Mouse (Mus musculus): ENCODE results near the gene Kcnj8. TPM values are rescaled to one million over a fixed set of nuclear protein-coding genes. Genes with fewer than 3 reads are reported as not detected.

The Kcnj8 gene
- total and polyA plus RNA-seq, 3 experiments = 0.16 TPM; not detected in 2

DNA sequence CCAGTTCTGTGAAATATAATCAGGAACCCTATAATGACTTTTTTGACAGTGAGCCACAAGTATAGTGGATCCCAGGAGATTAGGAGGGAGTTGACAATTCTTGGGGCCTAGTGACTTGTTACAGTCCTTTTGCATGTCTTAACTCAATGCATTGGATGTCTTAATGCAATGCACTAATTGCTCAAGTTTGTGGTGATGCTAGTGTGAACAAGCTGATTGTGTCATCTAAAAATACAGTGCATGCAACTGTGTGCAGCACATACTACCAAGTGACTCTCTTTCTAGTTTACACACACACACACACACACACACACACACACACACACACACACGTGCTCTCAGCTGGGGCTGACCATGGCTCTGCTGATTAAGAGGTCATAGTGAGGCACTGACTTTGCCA is 15.4 kb downstream of the Kcnj8 start:
- H3K4me3 ChIP-seq (ENCODE audit: low read depth, low read length) = no peak overlapping the region
- H3K9me3 ChIP-seq (replicated peaks) = no peaks in the 10 kb centered on the region
- H3K36me3 ChIP-seq (replicated peaks) = no peaks in the 10 kb centered on the region
- DNase-seq (ENCODE audit: low spot score) = no peak
- ATAC-seq (ENCODE audit: extremely low read depth, insufficient number of reproducible peaks, low FRiP score, poor library complexity, severe bottlenecking) = no peak
- H3K4me1 ChIP-seq (ENCODE audit: insufficient read depth, low read depth, low read length) = no peaks in the 10 kb centered on the region
- H3K27me3 ChIP-seq (ENCODE audit: insufficient read depth, low read length) = no peaks in the 10 kb centered on the region
- TF ChIP-seq GATA2 (IDR thresholded peaks at IDR 0.05; ENCODE audit: borderline replicate concordance, low read depth, low read length) (no peak), CTCF (IDR thresholded peaks at IDR 0.05; ENCODE audit: low read depth, low read length) (no peak), GATA1 (IDR thresholded peaks at IDR 0.05; ENCODE audit: borderline replicate concordance, low read length) (no peak), TAL1 (conservative IDR thresholded peaks at IDR 0.05; ENCODE audit: low read depth, low read length) (no peak), POLR2AphosphoS5 (IDR thresholded peaks at IDR 0.05; ENCODE audit: insufficient replicate concordance, low read depth, low read length) (no peak)

DNA sequence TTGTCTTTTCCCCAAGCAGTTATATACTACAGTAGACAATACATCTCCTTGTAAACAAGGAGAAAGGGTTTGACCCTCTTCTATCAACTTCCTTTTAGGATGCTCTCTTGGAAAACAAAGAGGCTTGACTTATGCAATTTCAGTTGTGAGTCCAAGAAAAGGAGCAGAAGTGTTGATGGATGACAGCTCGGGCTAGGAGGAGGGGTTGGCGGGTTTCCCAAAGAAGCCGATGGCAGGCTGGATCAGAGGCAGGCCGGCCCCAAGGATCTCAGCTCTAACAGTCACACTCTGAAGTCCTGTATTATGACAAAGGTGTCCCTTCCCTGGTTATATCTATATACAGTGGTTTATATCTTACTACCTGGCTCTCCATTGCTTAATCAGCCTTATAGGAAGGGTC is 19.9 kb downstream of the Kcnj8 start:
- Histone ChIP-seq H3K27me3 (ENCODE audit: insufficient read depth, low read length) (no peaks in the 10 kb centered on the region), H3K36me3 (replicated peaks) (no peaks in the 10 kb centered on the region), H3K4me3 (ENCODE audit: low read depth, low read length) (no peak overlapping the region), H3K4me1 (ENCODE audit: insufficient read depth, low read depth, low read length) (no peaks in the 10 kb centered on the region), H3K9me3 (replicated peaks) (no peaks in the 10 kb centered on the region)
- DNase-seq (ENCODE audit: low spot score) (no peak), ATAC-seq (ENCODE audit: extremely low read depth, insufficient number of reproducible peaks, low FRiP score, poor library complexity, severe bottlenecking) (no peak)
- no peak for TF ChIP-seq GATA1 (IDR thresholded peaks at IDR 0.05; ENCODE audit: borderline replicate concordance, low read length)
- no peak for TF ChIP-seq POLR2AphosphoS5 (IDR thresholded peaks at IDR 0.05; ENCODE audit: insufficient replicate concordance, low read depth, low read length)
- TF ChIP-seq CTCF (IDR thresholded peaks at IDR 0.05; ENCODE audit: low read depth, low read length) = no peak
- no peak for TF ChIP-seq TAL1 (conservative IDR thresholded peaks at IDR 0.05; ENCODE audit: low read depth, low read length)
- TF ChIP-seq GATA2 (IDR thresholded peaks at IDR 0.05; ENCODE audit: borderline replicate concordance, low read depth, low read length) = no peak

DNA sequence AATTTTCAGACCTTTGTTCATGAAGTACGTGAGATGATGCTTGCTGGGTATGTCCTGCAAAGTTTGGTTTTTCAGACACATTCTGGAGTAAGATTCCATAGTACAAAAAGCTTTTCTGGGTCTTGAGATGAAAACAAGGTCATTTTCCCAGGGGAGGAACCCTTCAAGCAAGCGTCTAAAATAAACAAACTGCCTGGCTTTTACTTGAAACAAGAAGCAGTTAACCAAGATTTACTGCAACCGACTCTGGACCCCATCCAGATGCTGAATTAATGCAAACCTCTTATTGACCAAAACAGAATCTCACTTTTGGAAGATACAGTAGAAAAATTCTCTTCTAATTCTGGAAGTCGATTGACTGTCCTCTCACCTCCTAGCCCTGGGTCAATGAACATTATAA is 20.5 kb downstream of the Kcnj8 start:
- TF ChIP-seq CTCF (IDR thresholded peaks at IDR 0.05; ENCODE audit: low read depth, low read length) = no peak
- no peak for TF ChIP-seq TAL1 (conservative IDR thresholded peaks at IDR 0.05; ENCODE audit: low read depth, low read length)
- no peak for TF ChIP-seq POLR2AphosphoS5 (IDR thresholded peaks at IDR 0.05; ENCODE audit: insufficient replicate concordance, low read depth, low read length)
- no peak for TF ChIP-seq GATA1 (IDR thresholded peaks at IDR 0.05; ENCODE audit: borderline replicate concordance, low read length)
- no peak for TF ChIP-seq GATA2 (IDR thresholded peaks at IDR 0.05; ENCODE audit: borderline replicate concordance, low read depth, low read length)
- ATAC-seq (ENCODE audit: extremely low read depth, insufficient number of reproducible peaks, low FRiP score, poor library complexity, severe bottlenecking) (no peak), DNase-seq (ENCODE audit: low spot score) (no peak)
- no peaks in the 10 kb centered on the region for H3K36me3 ChIP-seq (replicated peaks)
- no peaks in the 10 kb centered on the region for H3K9me3 ChIP-seq (replicated peaks)
- H3K4me1 ChIP-seq (ENCODE audit: insufficient read depth, low read depth, low read length) = no peaks in the 10 kb centered on the region
- H3K27me3 ChIP-seq (ENCODE audit: insufficient read depth, low read length) = no peaks in the 10 kb centered on the region
- no peak overlapping the region for H3K4me3 ChIP-seq (ENCODE audit: low read depth, low read length)

DNA sequence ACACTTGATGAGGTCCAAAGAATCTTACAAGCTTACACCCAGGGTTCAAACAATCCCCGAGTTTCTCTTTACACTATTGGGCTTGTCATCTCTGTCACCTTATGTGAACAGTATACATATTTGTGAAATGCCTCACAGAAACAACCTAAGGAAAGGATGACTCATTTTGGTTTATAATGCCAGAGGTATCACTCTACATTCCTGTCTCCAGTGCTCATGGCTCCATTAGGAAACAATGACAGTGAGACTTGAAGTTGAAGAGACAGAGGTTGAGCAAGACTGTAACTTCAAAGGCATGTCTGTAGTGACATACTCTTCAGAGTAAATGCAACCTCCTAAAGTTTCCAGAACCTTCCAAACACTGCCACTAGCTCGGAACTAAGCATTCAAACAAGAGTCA is 23.0 kb downstream of the Kcnj8 start:
- Histone ChIP-seq H3K9me3 (replicated peaks) (no peaks in the 10 kb centered on the region), H3K36me3 (replicated peaks) (no peaks in the 10 kb centered on the region), H3K4me3 (ENCODE audit: low read depth, low read length) (no peak overlapping the region), H3K27me3 (ENCODE audit: insufficient read depth, low read length) (no peaks in the 10 kb centered on the region), H3K4me1 (ENCODE audit: insufficient read depth, low read depth, low read length) (no peaks in the 10 kb centered on the region)
- TF ChIP-seq TAL1 (conservative IDR thresholded peaks at IDR 0.05; ENCODE audit: low read depth, low read length) (no peak), POLR2AphosphoS5 (IDR thresholded peaks at IDR 0.05; ENCODE audit: insufficient replicate concordance, low read depth, low read length) (no peak), GATA1 (IDR thresholded peaks at IDR 0.05; ENCODE audit: borderline replicate concordance, low read length) (no peak), CTCF (IDR thresholded peaks at IDR 0.05; ENCODE audit: low read depth, low read length) (no peak), GATA2 (IDR thresholded peaks at IDR 0.05; ENCODE audit: borderline replicate concordance, low read depth, low read length) (no peak)
- ATAC-seq (ENCODE audit: extremely low read depth, insufficient number of reproducible peaks, low FRiP score, poor library complexity, severe bottlenecking) = no peak
- no peak for DNase-seq (ENCODE audit: low spot score)

DNA sequence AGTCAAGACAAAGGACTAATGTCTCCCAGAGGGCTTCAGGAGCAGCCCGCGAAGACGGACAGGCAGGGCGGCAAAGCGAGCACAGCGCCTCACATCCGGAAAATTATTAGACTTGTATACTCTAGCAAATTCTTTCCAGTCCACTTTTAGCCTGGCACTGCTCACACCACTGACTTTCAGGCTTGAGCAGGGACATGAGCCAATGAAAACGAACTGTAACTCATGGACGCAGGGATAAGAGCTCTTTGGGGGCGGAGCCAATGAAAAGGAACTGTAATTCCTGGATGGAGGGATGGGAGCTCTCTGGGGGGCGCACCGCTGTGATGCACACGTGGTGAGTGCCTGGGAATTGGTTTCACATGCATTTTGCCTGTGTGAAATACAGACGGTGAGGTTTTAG is 26.3 kb downstream of the Kcnj8 start:
- Histone ChIP-seq H3K4me3 (ENCODE audit: low read depth, low read length) (no peak overlapping the region), H3K9me3 (replicated peaks) (no peaks in the 10 kb centered on the region), H3K36me3 (replicated peaks) (no peaks in the 10 kb centered on the region), H3K27me3 (ENCODE audit: insufficient read depth, low read length) (no peaks in the 10 kb centered on the region), H3K4me1 (ENCODE audit: insufficient read depth, low read depth, low read length) (no peaks in the 10 kb centered on the region)
- TF ChIP-seq GATA1 (IDR thresholded peaks at IDR 0.05; ENCODE audit: borderline replicate concordance, low read length) (no peak), POLR2AphosphoS5 (IDR thresholded peaks at IDR 0.05; ENCODE audit: insufficient replicate concordance, low read depth, low read length) (no peak), TAL1 (conservative IDR thresholded peaks at IDR 0.05; ENCODE audit: low read depth, low read length) (no peak), CTCF (IDR thresholded peaks at IDR 0.05; ENCODE audit: low read depth, low read length) (no peak), GATA2 (IDR thresholded peaks at IDR 0.05; ENCODE audit: borderline replicate concordance, low read depth, low read length) (no peak)
- DNase-seq (ENCODE audit: low spot score) (no peak), ATAC-seq (ENCODE audit: extremely low read depth, insufficient number of reproducible peaks, low FRiP score, poor library complexity, severe bottlenecking) (no peak)

DNA sequence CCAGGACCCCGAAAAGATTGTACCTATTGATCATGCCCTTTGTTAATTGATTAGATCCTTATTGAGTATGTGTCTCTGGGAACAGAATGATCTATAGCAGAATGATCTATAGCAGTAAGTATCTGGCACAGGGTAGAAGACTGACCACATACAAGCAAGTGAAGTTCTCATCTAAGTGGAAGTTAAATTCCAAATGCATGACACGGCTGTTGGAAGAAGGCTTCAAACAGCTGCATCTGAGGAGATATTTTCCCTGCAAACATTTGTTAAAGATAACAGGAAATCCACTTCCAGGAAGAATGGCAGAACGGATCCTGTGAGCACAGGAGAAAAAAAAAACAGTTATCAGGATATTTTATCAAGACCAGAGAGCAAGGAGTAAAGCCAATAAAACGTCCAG is 27.8 kb downstream of the Kcnj8 start:
- no peaks in the 10 kb centered on the region for H3K36me3 ChIP-seq (replicated peaks)
- TF ChIP-seq POLR2AphosphoS5 (IDR thresholded peaks at IDR 0.05; ENCODE audit: insufficient replicate concordance, low read depth, low read length) = no peak
- no peak for TF ChIP-seq GATA1 (IDR thresholded peaks at IDR 0.05; ENCODE audit: borderline replicate concordance, low read length)
- no peak for TF ChIP-seq TAL1 (conservative IDR thresholded peaks at IDR 0.05; ENCODE audit: low read depth, low read length)
- TF ChIP-seq GATA2 (IDR thresholded peaks at IDR 0.05; ENCODE audit: borderline replicate concordance, low read depth, low read length) = no peak
- TF ChIP-seq CTCF (IDR thresholded peaks at IDR 0.05; ENCODE audit: low read depth, low read length) = no peak
- no peak for DNase-seq (ENCODE audit: low spot score)
- no peak for ATAC-seq (ENCODE audit: extremely low read depth, insufficient number of reproducible peaks, low FRiP score, poor library complexity, severe bottlenecking)
- H3K4me1 ChIP-seq (ENCODE audit: insufficient read depth, low read depth, low read length) = no peaks in the 10 kb centered on the region
- no peaks in the 10 kb centered on the region for H3K27me3 ChIP-seq (ENCODE audit: insufficient read depth, low read length)
- H3K9me3 ChIP-seq (replicated peaks) = no peaks in the 10 kb centered on the region
- no peak overlapping the region for H3K4me3 ChIP-seq (ENCODE audit: low read depth, low read length)
